In genomic region chr19:44248854-44249351, GRCm38 (mm10) we compare ENCODE assay signal across 7 mouse cellular contexts. TPM values are rescaled to one million over a fixed set of nuclear protein-coding genes. Genes with fewer than 3 reads are reported as not detected.
DNase-seq lines count a peak whose midpoint lies in the region; ATAC-seq lines count a peak whose summit lies in the region.

No protein-coding gene starts in this region.

- no peaks in the 10 kb centered on the region for H3K36me3 ChIP-seq in neural tube, embryonic 11.5 days (ENCODE audit: control insufficient read depth, insufficient read depth, low read length)
- H3K36me3 ChIP-seq in forebrain, embryonic 11.5 days (ENCODE audit: control insufficient read depth, insufficient read depth, low read length): no peaks in the 10 kb centered on the region
- no peaks in the 10 kb centered on the region for H3K36me3 ChIP-seq in limb, embryonic 13.5 days
- no peaks in the 10 kb centered on the region for H3K36me3 ChIP-seq in stomach, embryonic 15.5 days

- H3K9me3 ChIP-seq in neural tube, embryonic 11.5 days (ENCODE audit: control insufficient read depth, low read length): no peaks in the 10 kb centered on the region
- no peaks in the 10 kb centered on the region for H3K9me3 ChIP-seq in forebrain, embryonic 11.5 days (ENCODE audit: control insufficient read depth, low read length)
- no peaks in the 10 kb centered on the region for H3K9me3 ChIP-seq in limb, embryonic 13.5 days
- H3K9me3 ChIP-seq in stomach, embryonic 15.5 days: no peaks in the 10 kb centered on the region

- no peak overlapping the region for H3K4me3 ChIP-seq in neural tube, embryonic 11.5 days (ENCODE audit: low read depth, low read length)
- H3K4me3 ChIP-seq in forebrain, embryonic 11.5 days (ENCODE audit: low read depth, low read length): no peak overlapping the region
- H3K4me3 ChIP-seq in limb, embryonic 13.5 days: 0 out of 2 replicates have a peak overlapping the region, but pooled peaks have one; percentile 52
- peak overlapping the region; percentile 42; the same call in 1 of the 2 replicates for H3K4me3 ChIP-seq in stomach, embryonic 15.5 days (replicated peaks)

- H3K4me2 ChIP-seq in neural tube, embryonic 11.5 days (ENCODE audit: low read depth): peak overlapping the region; percentile 79; the same call in 1 of the 2 replicates
- peak overlapping the region; percentile 77 for H3K4me2 ChIP-seq in forebrain, embryonic 11.5 days (ENCODE audit: low read depth, low read length, severe bottlenecking)
- H3K4me2 ChIP-seq in limb, embryonic 13.5 days (replicated peaks): peak overlapping the region; percentile 79
- peak overlapping the region; percentile 69 for H3K4me2 ChIP-seq in stomach, embryonic 15.5 days

- H3K27ac ChIP-seq in neural tube, embryonic 11.5 days (ENCODE audit: low read depth, low read length): peak overlapping the region; percentile 49
- H3K27ac ChIP-seq in forebrain, embryonic 11.5 days (ENCODE audit: low read depth, low read length): peak overlapping the region; percentile 85
- peak overlapping the region; percentile 94 for H3K27ac ChIP-seq in limb, embryonic 13.5 days
- H3K27ac ChIP-seq in stomach, embryonic 15.5 days: peak overlapping the region; percentile 95

- no peak for DNase-seq in neural tube, embryonic 11.5 days (ENCODE audit: low spot score)
- no peak for DNase-seq in neural tube, embryonic 10.5 days (ENCODE audit: extremely low spot score, low spot score)
- DNase-seq in forebrain, embryonic 11.5 days (ENCODE audit: low spot score): no peak
- DNase-seq in natural killer cell, adult 2 months (ENCODE audit: low spot score in 2 of 2): no peak
- DNase-seq in adrenal gland, adult 8-10 months: no peak

- H3K4me1 ChIP-seq in neural tube, embryonic 11.5 days (ENCODE audit: control insufficient read depth, insufficient read depth, low read length): peaks cover 20% of the 10 kb centered on the region
- peaks cover 16% of the 10 kb centered on the region; the same call in 1 of the 2 replicates for H3K4me1 ChIP-seq in forebrain, embryonic 11.5 days (replicated peaks; ENCODE audit: control insufficient read depth, insufficient read depth, low read length)
- peaks cover 36% of the 10 kb centered on the region for H3K4me1 ChIP-seq in limb, embryonic 13.5 days
- peaks cover 23% of the 10 kb centered on the region for H3K4me1 ChIP-seq in stomach, embryonic 15.5 days

- no peak overlapping the region for H3K9ac ChIP-seq in neural tube, embryonic 11.5 days (ENCODE audit: low read length)
- H3K9ac ChIP-seq in forebrain, embryonic 11.5 days (ENCODE audit: low read length): no peak overlapping the region; the same call in none of the 2 replicates
- no peak overlapping the region for H3K9ac ChIP-seq in limb, embryonic 13.5 days
- H3K9ac ChIP-seq in stomach, embryonic 15.5 days: no peak overlapping the region

- no peaks in the 10 kb centered on the region for H3K27me3 ChIP-seq in neural tube, embryonic 11.5 days (ENCODE audit: control insufficient read depth, insufficient read depth, low read length)
- no peaks in the 10 kb centered on the region for H3K27me3 ChIP-seq in forebrain, embryonic 11.5 days (ENCODE audit: control insufficient read depth, insufficient read depth, low read length)
- H3K27me3 ChIP-seq in limb, embryonic 13.5 days: no peaks in the 10 kb centered on the region
- H3K27me3 ChIP-seq in stomach, embryonic 15.5 days (replicated peaks): no peaks in the 10 kb centered on the region

- ATAC-seq in neural tube, embryonic 11.5 days (ENCODE audit: insufficient read depth, low FRiP score, low TSS enrichment): no peak
- peak; percentile 7; the same call in 1 of the 2 replicates for ATAC-seq in forebrain, embryonic 11.5 days (replicated peaks; ENCODE audit: low FRiP score)
- no peak for ATAC-seq in limb, embryonic 13.5 days (ENCODE audit: low FRiP score, low read depth)
- ATAC-seq in stomach, embryonic 15.5 days (ENCODE audit: insufficient read depth, low FRiP score, low read depth): no peak

- 76% methylated on average over 11 of the region's 11 CpGs for WGBS in neural tube, embryonic 11.5 days
- 71% methylated on average over 11 of the region's 11 CpGs for WGBS in forebrain, embryonic 11.5 days
- 68% methylated on average over 11 of the region's 11 CpGs for WGBS in limb, embryonic 13.5 days
- WGBS in stomach, embryonic 15.5 days: 59% methylated on average over 11 of the region's 11 CpGs

RNA-seq across cellular contexts. Expression of gene Scd2, which starts 44.6 kb away (rescaled TPM):
- polyA plus RNA-seq in neural tube, embryonic 11.5 days (2014; fragmentation: Nextera tagmentation; extraction: Ambion mirVana): 413 and 424 TPM in 2 replicates
- polyA plus RNA-seq in forebrain, embryonic 11.5 days (2014; fragmentation: Nextera tagmentation; extraction: Ambion mirVana): 433 and 466 TPM in 2 replicates
- polyA plus RNA-seq in limb, embryonic 13.5 days (2015; fragmentation: Nextera tagmentation; extraction: Ambion mirVana): 197 and 219 TPM in 2 replicates
- 266 and 297 TPM in 2 replicates for polyA plus RNA-seq in stomach, embryonic 15.5 days (2015; fragmentation: Nextera tagmentation; extraction: Ambion mirVana)
- total RNA-seq in adrenal gland, adult 8-10 months (2022): 1,000 to 10,000 TPM in 3 of 4 experiments, 100 to 1,000 TPM in 1; 965 to 1,225 (median 1,109) TPM

RNA-seq across cellular contexts. Expression of gene Scd3, which starts 45.8 kb away (rescaled TPM):
- polyA plus RNA-seq in neural tube, embryonic 11.5 days (2014; fragmentation: Nextera tagmentation; extraction: Ambion mirVana): 0.53 and 0.76 TPM in 2 replicates
- polyA plus RNA-seq in forebrain, embryonic 11.5 days (2014; fragmentation: Nextera tagmentation; extraction: Ambion mirVana): 0.49 TPM in 1 of 2 replicates, not detected in the other
- polyA plus RNA-seq in limb, embryonic 13.5 days (2015; fragmentation: Nextera tagmentation; extraction: Ambion mirVana): not detected in 2 replicates
- polyA plus RNA-seq in stomach, embryonic 15.5 days (2015; fragmentation: Nextera tagmentation; extraction: Ambion mirVana): 0.28 and 0.59 TPM in 2 replicates
- under 1 TPM in 3 of 4 experiments, not detected in 1; 0.06 to 0.31 (median 0.12) TPM for total RNA-seq in adrenal gland, adult 8-10 months (2022)

RNA-seq across cellular contexts. Expression of gene Pkd2l1, which starts 56.7 kb away (rescaled TPM):
- 1.2 and 1.3 TPM in 2 replicates for polyA plus RNA-seq in neural tube, embryonic 11.5 days (2014; fragmentation: Nextera tagmentation; extraction: Ambion mirVana)
- polyA plus RNA-seq in forebrain, embryonic 11.5 days (2014; fragmentation: Nextera tagmentation; extraction: Ambion mirVana): 0.25 and 0.39 TPM in 2 replicates
- not detected in 2 replicates for polyA plus RNA-seq in limb, embryonic 13.5 days (2015; fragmentation: Nextera tagmentation; extraction: Ambion mirVana)
- polyA plus RNA-seq in stomach, embryonic 15.5 days (2015; fragmentation: Nextera tagmentation; extraction: Ambion mirVana): not detected in 2 replicates
- not detected for total RNA-seq in adrenal gland, adult 8-10 months (2022)

Comparison
In these comparisons a context has a peak if more than half of its experiments do, and no peak if none do; other contexts are left out.
1. H3K4me3 ChIP-seq: peak in limb, embryonic 13.5 days (single experiment) and stomach, embryonic 15.5 days (single experiment); none in neural tube, embryonic 11.5 days (single experiment) and forebrain, embryonic 11.5 days (single experiment).
2. Peak in every context shown above with its lines, with median percentiles within 50 percentile points of each other: H3K27ac ChIP-seq and H3K4me2 ChIP-seq.